In the genomic region with DNA sequence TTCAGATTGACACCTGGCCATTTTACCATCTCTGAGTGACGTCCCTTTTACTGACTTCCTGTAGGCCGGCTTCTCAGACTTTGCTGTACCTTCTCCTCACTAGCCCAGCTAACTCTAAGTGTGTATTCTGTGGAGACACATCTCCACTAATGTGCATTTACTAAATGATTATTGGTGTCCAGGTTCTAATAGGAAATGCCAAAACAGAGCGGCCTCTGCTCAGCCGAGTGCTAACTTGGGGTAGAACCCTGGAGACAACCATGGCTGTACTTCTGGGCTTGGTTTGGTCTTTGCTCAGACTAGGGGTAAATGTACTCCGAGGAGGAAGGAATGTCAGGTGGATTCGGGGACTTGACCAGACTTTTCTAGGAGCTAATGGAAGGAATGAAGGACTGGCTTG, we compare ENCODE assay signal across 8 mouse cellular contexts. TPM values are rescaled to one million over a fixed set of nuclear protein-coding genes. Genes with fewer than 3 reads are reported as not detected.
DNase-seq lines count a peak whose midpoint lies in the region; ATAC-seq and TF ChIP-seq lines count a peak whose summit lies in the region.

No protein-coding gene starts in this region.

- ATAC-seq in embryonic facial prominence, embryonic 15.5 days (ENCODE audit: insufficient number of reproducible peaks, low FRiP score, low TSS enrichment, low read depth) = no peak
- ATAC-seq in neural tube, embryonic 13.5 days (ENCODE audit: low read depth) = peak; percentile 32; the same call in 1 of the 2 replicates

- no peaks in the 10 kb centered on the region for H3K9me3 ChIP-seq in embryonic facial prominence, embryonic 15.5 days (replicated peaks)
- no peaks in the 10 kb centered on the region; the same call in 1 of the 2 replicates for H3K9me3 ChIP-seq in limb, embryonic 10.5 days (replicated peaks)
- 0 out of 2 replicates have a peak, but pooled peaks cover 3% of the 10 kb centered on the region for H3K9me3 ChIP-seq in neural tube, embryonic 13.5 days

- peak overlapping the region; percentile 82 for H3K27ac ChIP-seq in layer of hippocampus, adult 2 months
- peak overlapping the region; percentile 78 for H3K27ac ChIP-seq in embryonic facial prominence, embryonic 15.5 days (replicated peaks)
- H3K27ac ChIP-seq in limb, embryonic 10.5 days = peak overlapping the region; percentile 94
- H3K27ac ChIP-seq in neural tube, embryonic 13.5 days (replicated peaks) = peak overlapping the region; percentile 62

- H3K9ac ChIP-seq in embryonic facial prominence, embryonic 15.5 days = no peak overlapping the region
- H3K9ac ChIP-seq in neural tube, embryonic 13.5 days = peak overlapping the region; percentile 52

- peaks cover 16% of the 10 kb centered on the region for H3K4me1 ChIP-seq in embryonic facial prominence, embryonic 15.5 days
- H3K4me1 ChIP-seq in limb, embryonic 10.5 days = peaks cover 23% of the 10 kb centered on the region
- peaks cover 12% of the 10 kb centered on the region for H3K4me1 ChIP-seq in neural tube, embryonic 13.5 days (replicated peaks)

- H3K4me3 ChIP-seq in layer of hippocampus, adult 2 months = peak overlapping the region; percentile 70
- H3K4me3 ChIP-seq in embryonic facial prominence, embryonic 15.5 days (replicated peaks) = peak overlapping the region; percentile 93
- peak overlapping the region; percentile 92 for H3K4me3 ChIP-seq in limb, embryonic 10.5 days
- H3K4me3 ChIP-seq in neural tube, embryonic 13.5 days = peak overlapping the region; percentile 77

- no peaks in the 10 kb centered on the region for H3K27me3 ChIP-seq in embryonic facial prominence, embryonic 15.5 days
- 0 out of 2 replicates have a peak, but pooled peaks cover 4% of the 10 kb centered on the region for H3K27me3 ChIP-seq in limb, embryonic 10.5 days (ENCODE audit: low read depth, poor library complexity, severe bottlenecking)
- H3K27me3 ChIP-seq in neural tube, embryonic 13.5 days = 0 out of 2 replicates have a peak, but pooled peaks cover 3% of the 10 kb centered on the region

- peak overlapping the region; percentile 83 for H3K4me2 ChIP-seq in embryonic facial prominence, embryonic 15.5 days (replicated peaks)
- H3K4me2 ChIP-seq in neural tube, embryonic 13.5 days = peak overlapping the region; percentile 92

- DNase-seq in layer of hippocampus, adult 2 months (ENCODE audit: low spot score in 2 of 2) = no peak
- DNase-seq in layer of hippocampus, postnatal 10 days (ENCODE audit: low spot score in 2 of 2) = no peak
- no peak for DNase-seq in limb, embryonic 10.5 days (ENCODE audit: low spot score)
- no peak for DNase-seq in adrenal gland, postnatal 10 days
- DNase-seq in cerebellum, adult 11-12 months = no peak
- no peak for DNase-seq in gastrocnemius, postnatal 10 days

- H3K36me3 ChIP-seq in embryonic facial prominence, embryonic 15.5 days = no peaks in the 10 kb centered on the region
- H3K36me3 ChIP-seq in limb, embryonic 10.5 days = no peaks in the 10 kb centered on the region
- H3K36me3 ChIP-seq in neural tube, embryonic 13.5 days = no peaks in the 10 kb centered on the region

- TF ChIP-seq CTCF in layer of hippocampus, adult 2 months (conservative IDR thresholded peaks at IDR 0.05) = no peak

- WGBS in embryonic facial prominence, embryonic 15.5 days = 86% methylated on average over 6 of the region's 6 CpGs
- WGBS in limb, embryonic 10.5 days = 90% methylated on average over 6 of the region's 6 CpGs
- 93% methylated on average over 6 of the region's 6 CpGs for WGBS in neural tube, embryonic 13.5 days

RNA-seq across cellular contexts. Expression of a gene that starts 0.6 kb away (rescaled TPM):
- 100 to 1,000 TPM; 108 to 111 TPM for total RNA-seq in layer of hippocampus, adult 2 months (2021)
- 100 to 1,000 TPM; 382 to 384 TPM for total RNA-seq in layer of hippocampus, postnatal 10 days (2021)
- 15.6 and 18.8 TPM in 2 replicates for polyA plus RNA-seq in embryonic facial prominence, embryonic 15.5 days (2015; fragmentation: Nextera tagmentation; extraction: Ambion mirVana)
- polyA plus RNA-seq in limb, embryonic 10.5 days (2016; fragmentation: Nextera tagmentation; extraction: Ambion mirVana) = 19.8 and 22.2 TPM in 2 replicates
- 303 and 305 TPM in 2 replicates for polyA plus RNA-seq in neural tube, embryonic 13.5 days (2015; fragmentation: Nextera tagmentation; extraction: Ambion mirVana)
- 10 to 100 TPM; 19.7 to 28.0 TPM for total RNA-seq in adrenal gland, postnatal 10 days (2021)
- 1 to 10 TPM; 5.0 to 7.2 TPM for total RNA-seq in gastrocnemius, postnatal 10 days (2021)
